Mouse (Mus musculus): ENCODE measurements around the gene Rnf38. TPM values are rescaled to one million over a fixed set of nuclear protein-coding genes. Genes with fewer than 3 reads are reported as not detected.

The Rnf38 gene
- polyA plus RNA-seq, 1 experiment from 2014 or later: 33.2 TPM

- 58% methylated on average over 11 of the region's 11 CpGs for WGBS
These were observed 141.2 kb downstream of the Rnf38 start for GRCm38 (mm10) chr4:44092359-44092758.

DNA sequence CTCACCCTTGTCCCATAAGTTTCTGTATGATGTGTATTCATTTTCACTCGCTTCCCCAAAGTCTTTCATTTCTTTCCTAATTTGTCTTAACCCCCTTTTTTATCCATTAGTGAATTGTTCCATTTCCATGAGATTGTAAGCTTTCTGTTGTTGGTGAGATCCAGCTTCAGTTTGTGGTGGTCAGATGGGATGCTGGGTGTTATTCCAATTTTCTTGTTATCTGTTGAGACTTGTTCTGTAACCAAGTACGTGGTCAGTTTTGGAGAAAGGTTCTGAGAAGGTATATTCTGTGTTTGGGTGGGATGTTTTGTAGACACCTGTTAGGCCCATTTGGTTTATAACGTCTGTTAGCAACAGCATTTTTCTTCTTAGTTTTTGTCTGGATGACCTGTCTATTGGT lies 148.0 kb downstream of the Rnf38 start:
- Histone ChIP-seq H3K36me3 (ENCODE audit: insufficient read depth) (no peaks in the 10 kb centered on the region), H3K4me3 (ENCODE audit: low read depth, low read length) (no peak overlapping the region), H3K4me1 (ENCODE audit: insufficient read depth) (no peaks in the 10 kb centered on the region), H3K9me3 (ENCODE audit: low read depth, low read length) (no peaks in the 10 kb centered on the region), H3K27ac (ENCODE audit: low read depth) (no peak overlapping the region), H3K9ac (no peak overlapping the region), H3K4me2 (no peak overlapping the region), H3K27me3 (ENCODE audit: insufficient read depth, low read length) (no peaks in the 10 kb centered on the region)
- DNase-seq (no peak), ATAC-seq (ENCODE audit: insufficient read depth) (no peak)
- WGBS: 88% methylated on average over 3 of the region's 3 CpGs
- no peak for TF ChIP-seq CTCF (IDR thresholded peaks at IDR 0.05; ENCODE audit: low read depth)

More at GRCm38 (mm10) chr4:44092359-44092758, 141.2 kb downstream of the Rnf38 start:
- ATAC-seq (ENCODE audit: insufficient read depth) (no peak), DNase-seq (no peak)
- Histone ChIP-seq H3K9me3 (ENCODE audit: low read depth, low read length) (no peaks in the 10 kb centered on the region), H3K27ac (ENCODE audit: low read depth) (no peak overlapping the region), H3K27me3 (ENCODE audit: insufficient read depth, low read length) (no peaks in the 10 kb centered on the region), H3K36me3 (ENCODE audit: insufficient read depth) (no peaks in the 10 kb centered on the region), H3K4me2 (no peak overlapping the region), H3K4me3 (ENCODE audit: low read depth, low read length) (no peak overlapping the region), H3K9ac (no peak overlapping the region), H3K4me1 (ENCODE audit: insufficient read depth) (no peaks in the 10 kb centered on the region)
- TF ChIP-seq CTCF (IDR thresholded peaks at IDR 0.05; ENCODE audit: low read depth): no peak

DNA sequence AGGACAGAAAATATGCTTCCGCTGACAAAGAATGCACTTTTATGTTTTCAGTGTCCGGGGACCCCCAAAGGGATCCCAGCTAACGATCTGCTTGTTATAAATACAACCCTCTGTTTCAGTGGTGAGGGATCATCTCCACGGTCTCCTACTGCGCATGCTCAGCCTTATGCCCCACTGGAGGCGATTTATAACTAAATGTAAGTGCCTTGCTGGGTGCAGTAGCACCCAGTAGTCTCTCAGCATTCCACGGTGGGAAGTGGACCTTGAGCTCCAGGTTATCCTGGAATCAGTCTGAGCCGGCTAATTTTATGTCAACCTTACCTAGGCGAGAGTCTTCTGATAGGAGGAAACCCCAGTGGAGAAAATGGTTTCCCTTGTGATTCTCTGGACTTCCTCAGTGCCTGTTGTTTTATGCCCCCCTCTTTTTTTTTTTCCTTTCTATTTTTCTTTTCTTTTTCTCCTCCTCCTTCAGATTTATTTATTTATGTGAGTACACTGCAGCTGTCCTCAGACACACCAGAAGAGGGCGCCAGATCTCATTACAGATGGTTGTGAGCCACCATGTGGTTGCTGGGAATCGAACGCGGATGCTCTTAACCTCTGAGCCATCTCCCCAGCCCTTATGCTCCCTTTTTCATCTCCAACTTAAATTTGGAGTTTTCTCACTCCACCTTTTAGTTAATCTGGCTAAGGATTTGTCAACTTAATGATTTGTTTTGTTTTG lies 148.8 kb downstream of the Rnf38 start:
- Histone ChIP-seq H3K27me3 (ENCODE audit: insufficient read depth, low read length) (no peaks in the 10 kb centered on the region), H3K36me3 (ENCODE audit: insufficient read depth) (no peaks in the 10 kb centered on the region), H3K4me1 (ENCODE audit: insufficient read depth) (no peaks in the 10 kb centered on the region), H3K9me3 (ENCODE audit: low read depth, low read length) (no peaks in the 10 kb centered on the region), H3K27ac (ENCODE audit: low read depth) (no peak overlapping the region), H3K4me3 (ENCODE audit: low read depth, low read length) (peak overlapping the region; percentile 15), H3K4me2 (peak overlapping the region; percentile 56), H3K9ac (no peak overlapping the region)
- ATAC-seq (ENCODE audit: insufficient read depth) (no peak), DNase-seq (peak; percentile 35)
- TF ChIP-seq CTCF (IDR thresholded peaks at IDR 0.05; ENCODE audit: low read depth): peak; percentile 40; the same call in 1 of the 2 replicates
- 64% methylated on average over 13 of the region's 13 CpGs for WGBS

- WGBS: 5% methylated on average over 11 of the region's 11 CpGs
- Histone ChIP-seq H3K36me3 (ENCODE audit: insufficient read depth) (no peaks in the 10 kb centered on the region), H3K4me2 (peak within 1 kb of the TSS; percentile 56), H3K27ac (ENCODE audit: low read depth) (no peak within 1 kb of the TSS), H3K27me3 (ENCODE audit: insufficient read depth, low read length) (no peaks in the 10 kb centered on the region), H3K9me3 (ENCODE audit: low read depth, low read length) (no peaks in the 10 kb centered on the region), H3K4me1 (ENCODE audit: insufficient read depth) (no peaks in the 10 kb centered on the region), H3K4me3 (ENCODE audit: low read depth, low read length) (peak within 1 kb of the TSS; percentile 15), H3K9ac (peak within 1 kb of the TSS; percentile 26)
- no peak for TF ChIP-seq CTCF (IDR thresholded peaks at IDR 0.05; ENCODE audit: low read depth)
- DNase-seq (peak; percentile 51), ATAC-seq (ENCODE audit: insufficient read depth) (no peak)
These were observed 149.6 kb downstream of the Rnf38 start, which contains the start of gene Gne for GRCm38 (mm10) chr4:44083945-44084344. Gene Gne, minus strand, starts transcription at chr4:44084177.

DNA sequence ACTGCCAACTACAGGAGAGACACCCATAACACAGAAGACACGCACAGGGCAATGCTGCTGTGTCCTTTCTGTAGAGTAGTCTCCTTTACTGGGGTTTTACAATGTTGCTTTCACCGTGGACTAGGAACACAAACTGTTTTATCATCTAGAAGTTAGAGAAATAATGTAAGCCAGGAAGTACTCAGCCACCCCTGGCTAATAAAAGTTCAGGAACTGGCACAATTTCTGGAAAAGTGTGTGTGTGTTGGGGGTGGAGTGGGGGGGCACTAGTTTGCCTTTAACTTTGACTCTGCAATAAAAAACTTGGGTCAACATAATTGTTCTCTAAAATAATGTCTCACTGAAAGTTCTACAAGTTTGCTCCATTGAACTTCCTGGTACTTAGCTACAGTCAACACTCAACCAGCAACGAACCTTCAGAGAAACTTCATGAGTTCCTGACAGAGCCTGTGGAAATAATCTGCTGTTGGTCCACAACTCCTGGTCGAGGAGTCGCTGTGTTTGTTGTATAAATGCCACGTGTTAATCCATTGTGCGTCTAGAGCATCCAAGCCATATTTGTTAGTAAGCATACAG lies 155.1 kb downstream of the Rnf38 start:
- H3K4me2 ChIP-seq: no peak overlapping the region
- H3K27ac ChIP-seq (ENCODE audit: low read depth): no peak overlapping the region
- no peaks in the 10 kb centered on the region for H3K27me3 ChIP-seq (ENCODE audit: insufficient read depth, low read length)
- H3K9ac ChIP-seq: no peak overlapping the region
- no peaks in the 10 kb centered on the region for H3K4me1 ChIP-seq (ENCODE audit: insufficient read depth)
- 69% methylated on average over 7 of the region's 7 CpGs for whole genome bisulfite sequencing
- TF ChIP-seq CTCF (IDR thresholded peaks at IDR 0.05; ENCODE audit: low read depth): no peak
- no peak overlapping the region for H3K4me3 ChIP-seq (ENCODE audit: low read depth, low read length)
- H3K9me3 ChIP-seq (ENCODE audit: low read depth, low read length): no peaks in the 10 kb centered on the region
- ATAC-seq (ENCODE audit: insufficient read depth) (no peak), DNase-seq (peak; percentile 3)
- no peaks in the 10 kb centered on the region for H3K36me3 ChIP-seq (ENCODE audit: insufficient read depth)

Small RNAs within 50 kb of the gene (microRNA-seq; reads per million reads assigned to microRNA genes)
- not detected for gene Mir5106 (ENCODE audit: borderline number of aligned reads)

Other genes starting within 250 kb of the Rnf38 start
- gene Clta, start 229.3 kb downstream of the Rnf38 start, polyA plus RNA-seq (2014; fragmentation: Nextera tagmentation; extraction: Ambion mirVana): 227 and 237 TPM in 2 replicates
- gene Gne, start 149.6 kb downstream of the Rnf38 start, polyA plus RNA-seq (2014; fragmentation: Nextera tagmentation; extraction: Ambion mirVana): 37.3 and 38.5 TPM in 2 replicates
- gene Melk, start 67.1 kb upstream of the Rnf38 start, polyA plus RNA-seq (2014; fragmentation: Nextera tagmentation; extraction: Ambion mirVana): 58.5 and 61.9 TPM in 2 replicates

All from lung, embryonic 14.5 days (tissue).